Mouse (Mus musculus) heart, postnatal 25 days (tissue): ENCODE measurements around the gene Ercc2. TPM values are rescaled to one million over a fixed set of nuclear protein-coding genes. Genes with fewer than 3 reads are reported as not detected.
A peak's percentile ranks its signal among the peaks of the same experiment; 100 is the strongest.

Experiments used
- DNase-seq: peaks from one replicate; pipeline ENCODE4 v3.0.0; 2022; ENCODE audit warnings: low spot score
- intact Hi-C: fragments of 180-260 bp; cut with DNase I; formaldehyde crosslinking; loops from one replicate; pipeline ENCODE4 v1.15.1; 2025
- total RNA-seq, 2 experiments: library from RNA; stranded (reverse); gene quantifications; 2 replicates each; pipeline ENCODE4 v1.2.3; 2021

Gene Ercc2
- total RNA-seq = 10 to 100 TPM; 10.8 to 12.6 TPM

- DNase-seq = peak; percentile 96
- intact Hi-C loops = no loop called here
Observed at GRCm38 (mm10) chr7:19381377-19382165, at the start of gene Ercc2. Gene Ercc2, plus strand, starts transcription at chr7:19382010.

- DNase-seq = peak; percentile 74
Observed at GRCm38 (mm10) chr7:19332709-19333352, 49.0 kb upstream of the Ercc2 start.

GRCm38 (mm10) chr7:19335583-19335982 lies 46.2 kb upstream of the Ercc2 start:
- intact Hi-C loops = no loop called here
- DNase-seq = no peak

More at GRCm38 (mm10) chr7:19332709-19333352, 49.0 kb upstream of the Ercc2 start:
- intact Hi-C loops = no loop called here

GRCm38 (mm10) chr7:19337122-19337521 lies 44.7 kb upstream of the Ercc2 start:
- intact Hi-C loops = no loop called here
- DNase-seq = no peak

GRCm38 (mm10) chr7:19338060-19338459 lies 43.8 kb upstream of the Ercc2 start:
- DNase-seq = no peak
- intact Hi-C loops = no loop called here

- no peak for DNase-seq
Observed at GRCm38 (mm10) chr7:19338596-19338995, 43.2 kb upstream of the Ercc2 start.

GRCm38 (mm10) chr7:19341250-19341649 lies 40.6 kb upstream of the Ercc2 start:
- DNase-seq = no peak
- intact Hi-C loops = loop anchor here (5.0 kb wide), 1 partner anchor 164 kb away; the partner anchor contains the start of gene Eml2

More at GRCm38 (mm10) chr7:19338596-19338995, 43.2 kb upstream of the Ercc2 start:
- intact Hi-C loops = no loop called here

- intact Hi-C loops = loop anchor here (2.0 to 5.0 kb wide), 2 partner anchors 103 to 165 kb away; partner anchors contain the start of gene Eml2
- peak; percentile 56 for DNase-seq
Observed at GRCm38 (mm10) chr7:19341761-19342409, 39.9 kb upstream of the Ercc2 start.

- peak; percentile 76 for DNase-seq
- intact Hi-C loops = loop anchor here (1.0 to 5.0 kb wide), 3 partner anchors 42 to 165 kb away; partner anchors contain the start of gene Eml2
Observed at GRCm38 (mm10) chr7:19342481-19343027, 39.3 kb upstream of the Ercc2 start.

GRCm38 (mm10) chr7:19343210-19343808 lies 38.5 kb upstream of the Ercc2 start:
- intact Hi-C loops = loop anchor here (1.0 to 5.0 kb wide), 3 partner anchors 43 to 166 kb away; partner anchors contain the start of gene Eml2
- DNase-seq = no peak

GRCm38 (mm10) chr7:19344237-19344847 lies 37.5 kb upstream of the Ercc2 start, which contains the start of gene Ercc1:
Gene Ercc1, plus strand, starts transcription at chr7:19344778.
- DNase-seq = no peak
- intact Hi-C loops = loop anchor here (5.0 kb wide), 1 partner anchor 167 kb away; the partner anchor contains the start of gene Eml2

GRCm38 (mm10) chr7:19344938-19345471 lies 36.8 kb upstream of the Ercc2 start:
- intact Hi-C loops = loop anchor here (5.0 kb wide), 2 partner anchors 168 to 188 kb away; partner anchors contain the start of gene Eml2
- peak; percentile 89 for DNase-seq

GRCm38 (mm10) chr7:19349188-19349915 lies 32.5 kb upstream of the Ercc2 start:
- no peak for DNase-seq
- intact Hi-C loops = loop anchor here (5.0 kb wide), 1 partner anchor 192 kb away; no protein-coding TSS in a partner anchor

- intact Hi-C loops = no loop called here
- DNase-seq = no peak
Observed at GRCm38 (mm10) chr7:19350221-19350620, 31.6 kb upstream of the Ercc2 start.

- intact Hi-C loops = no loop called here
- no peak for DNase-seq
Observed at GRCm38 (mm10) chr7:19354991-19355390, 26.8 kb upstream of the Ercc2 start.

GRCm38 (mm10) chr7:19356311-19356710 lies 25.5 kb upstream of the Ercc2 start:
- intact Hi-C loops = no loop called here
- DNase-seq = no peak

- intact Hi-C loops = no loop called here
- no peak for DNase-seq
Observed at GRCm38 (mm10) chr7:19357381-19358375, 24.1 kb upstream of the Ercc2 start.
